Mouse (Mus musculus) heart, postnatal 0 days (tissue): ENCODE data around the gene Plch1. TPM values are rescaled to one million over a fixed set of nuclear protein-coding genes. Genes with fewer than 3 reads are reported as not detected.

Experiments
- ATAC-seq: fragments of 200-750 bp; cut with Nextera tagmentation; 2 replicates; pipeline ENCODE4 v1.8.0; 2017; ENCODE audit warnings: low read depth, moderate number of reproducible peaks, moderate library complexity; ENCODE audit not compliant: insufficient read depth
- DNase-seq: peaks from one replicate; pipeline ENCODE4 v3.0.0-alpha.2; 2016; ENCODE audit warnings: low spot score
- H3K27ac ChIP-seq: fragments of 300-500 bp; sonication (generic); 2 replicates; pipeline ENCODE4 v1.5.1; 2014; ENCODE audit warnings: low read depth, mild to moderate bottlenecking
- H3K27me3 ChIP-seq: fragments of 300-500 bp; sonication (generic); 2 replicates; pipeline ENCODE4 v1.6.1; 2014; ENCODE audit warnings: low read length, mixed read lengths; ENCODE audit not compliant: control insufficient read depth, insufficient read depth
- H3K36me3 ChIP-seq: fragments of 300-500 bp; sonication (generic); replicated peaks from 2 replicates; pipeline ENCODE4 v1.6.1; 2014; ENCODE audit warnings: low read length, mixed read lengths; ENCODE audit not compliant: control insufficient read depth, insufficient read depth
- H3K4me1 ChIP-seq: fragments of 300-500 bp; sonication (generic); 2 replicates; pipeline ENCODE4 v1.6.1; 2014; ENCODE audit warnings: antibody characterized with exemption; ENCODE audit not compliant: control insufficient read depth, insufficient read depth
- H3K4me2 ChIP-seq: fragments of 300-500 bp; sonication (generic); 2 replicates; pipeline ENCODE4 v1.6.1; 2014; ENCODE audit warnings: low read depth, mild to moderate bottlenecking, low read length, moderate library complexity
- H3K4me3 ChIP-seq: fragments of 300-500 bp; sonication (generic); 2 replicates; pipeline ENCODE4 v1.5.1; 2014; ENCODE audit warnings: low read depth, low read length
- H3K9ac ChIP-seq: fragments of 300-500 bp; sonication (generic); replicated peaks from 2 replicates; pipeline ENCODE4 v1.6.1; 2014; ENCODE audit warnings: low read depth, low read length, mixed read lengths
- H3K9me3 ChIP-seq: fragments of 300-500 bp; sonication (generic); replicated peaks from 2 replicates; pipeline ENCODE4 v1.6.1; 2016; ENCODE audit warnings: low read length; ENCODE audit not compliant: control insufficient read depth
- CTCF ChIP-seq: IDR thresholded peaks from 2 replicates; pipeline ENCODE4 v1.5.1; 2016; ENCODE audit warnings: antibody characterized with exemption, control low read depth, low read depth
- EP300 ChIP-seq: IDR thresholded peaks from 2 replicates; pipeline ENCODE4 v1.6.1; 2016; ENCODE audit warnings: antibody characterized with exemption, low read depth
- WGBS: fragments of 180-500 bp; shearing (Covaris S2); extraction: QIAGEN DNeasy Blood & Tissue Kit; methylation state at CpG from one replicate; pipeline ENCODE4 v1.1.7; 2014; 5-methylcytosine and 5-hydroxymethylcytosine counted together
- polyA plus RNA-seq: library from polyadenylated mRNA; unstranded; fragments of >200 nt; fragmentation: Nextera tagmentation; extraction: Ambion mirVana; gene quantifications from 2 replicates; pipeline ENCODE4 v1.2.1, GENCODE M21; 2015
- total RNA-seq: library from RNA; depleted of rRNA; stranded (reverse); fragments of >200 nt; gene quantifications from 2 replicates; pipeline ENCODE4 v1.2.3, GENCODE M21; 2014; ENCODE audit warnings: low replicate concordance

The Plch1 gene
- total and polyA plus RNA-seq, 2 experiments from 2014 or later = 0.14 TPM; not detected in 1

DNA sequence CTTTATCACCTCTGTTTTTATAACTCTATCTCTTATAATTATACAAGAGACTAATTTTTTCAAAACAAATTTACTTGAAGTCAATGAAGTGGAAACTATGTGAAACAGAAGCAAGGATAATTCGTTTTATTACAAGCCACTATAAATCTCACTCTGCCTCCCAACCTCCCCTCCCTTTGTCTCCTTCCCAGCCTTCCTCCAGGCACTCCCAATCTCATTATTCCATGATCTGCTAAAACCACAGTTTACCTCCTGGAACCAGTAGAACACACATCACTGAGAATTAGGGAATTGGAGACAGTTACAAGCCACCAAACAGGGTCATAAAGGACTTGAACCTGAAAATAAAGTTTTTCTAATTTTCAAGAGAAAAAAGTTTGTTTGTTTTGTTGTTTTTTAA is 2.1 kb downstream of the Plch1 start:
- Histone ChIP-seq H3K4me2 (no peak overlapping the region), H3K9ac (no peak overlapping the region), H3K27ac (no peak overlapping the region), H3K4me3 (no peak overlapping the region), H3K27me3 (no peaks in the 10 kb centered on the region), H3K4me1 (peaks cover 9% of the 10 kb centered on the region; the same call in 1 of the 2 replicates), H3K9me3 (no peaks in the 10 kb centered on the region), H3K36me3 (no peaks in the 10 kb centered on the region)
- WGBS = 56% methylated on average over 1 of the region's 1 CpGs
- no peak for TF ChIP-seq EP300
- no peak for TF ChIP-seq CTCF
- ATAC-seq (no peak), DNase-seq (no peak)

GRCm38 (mm10) chr3:63896303-63896702 is 3.0 kb downstream of the Plch1 start:
- Histone ChIP-seq H3K9ac (no peak overlapping the region), H3K4me3 (no peak overlapping the region), H3K4me2 (no peak overlapping the region), H3K27ac (no peak overlapping the region), H3K27me3 (no peaks in the 10 kb centered on the region), H3K4me1 (peaks cover 9% of the 10 kb centered on the region; the same call in 1 of the 2 replicates), H3K9me3 (no peaks in the 10 kb centered on the region), H3K36me3 (no peaks in the 10 kb centered on the region)
- WGBS = 86% methylated on average over 4 of the region's 4 CpGs
- no peak for TF ChIP-seq CTCF
- TF ChIP-seq EP300 = no peak
- DNase-seq (no peak), ATAC-seq (no peak)

DNA sequence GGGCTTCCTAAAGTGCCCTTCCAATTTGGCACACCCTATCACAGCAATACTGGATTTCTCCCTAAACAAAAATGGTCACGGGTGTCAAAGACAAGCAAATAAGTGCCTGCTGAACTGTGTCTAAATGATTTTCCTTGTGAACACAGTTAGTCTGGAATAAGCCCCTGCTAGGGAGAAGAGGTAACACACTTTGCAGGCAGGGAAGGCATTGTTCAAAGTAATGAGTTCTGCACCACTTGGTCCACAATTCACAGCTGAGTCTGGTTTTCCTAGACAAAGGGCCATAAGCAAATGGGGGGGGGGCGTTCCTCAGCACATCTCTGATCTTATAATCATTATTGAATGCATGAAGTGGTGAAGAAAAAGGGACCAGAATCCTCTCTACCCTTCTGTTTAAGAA is 3.5 kb downstream of the Plch1 start:
- Histone ChIP-seq H3K9ac (no peak overlapping the region), H3K9me3 (no peaks in the 10 kb centered on the region), H3K36me3 (no peaks in the 10 kb centered on the region), H3K4me2 (no peak overlapping the region), H3K4me3 (no peak overlapping the region), H3K4me1 (peaks cover 9% of the 10 kb centered on the region; the same call in 1 of the 2 replicates), H3K27ac (no peak overlapping the region), H3K27me3 (no peaks in the 10 kb centered on the region)
- ATAC-seq (no peak), DNase-seq (no peak)
- no peak for TF ChIP-seq EP300
- TF ChIP-seq CTCF = no peak
- WGBS = 42% methylated on average over 2 of the region's 2 CpGs

DNA sequence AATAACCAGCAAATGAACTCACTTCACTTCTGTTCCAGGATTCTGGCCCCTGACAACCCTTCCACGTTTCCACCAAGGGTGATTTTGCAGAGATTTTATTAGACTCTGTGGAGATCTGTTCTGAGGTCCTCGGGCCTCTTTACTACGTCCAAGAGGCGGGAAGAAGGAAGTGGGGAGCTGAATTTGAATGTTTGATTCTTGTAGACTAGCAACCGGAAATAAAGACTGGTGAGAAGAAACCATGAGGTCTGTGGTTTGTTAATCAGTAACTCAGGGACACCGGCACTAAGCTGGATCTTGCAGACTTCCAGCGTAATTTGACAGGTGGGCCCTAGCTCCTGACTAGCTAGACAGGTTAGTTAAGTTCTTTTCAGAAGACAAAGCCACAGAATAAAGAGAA is 5.6 kb downstream of the Plch1 start:
- no peaks in the 10 kb centered on the region for H3K4me1 ChIP-seq
- no peak for ATAC-seq
- 67% methylated on average over 7 of the region's 7 CpGs for WGBS
- no peak overlapping the region for H3K27ac ChIP-seq
- no peak overlapping the region for H3K9ac ChIP-seq
- no peak for TF ChIP-seq EP300
- no peak for TF ChIP-seq CTCF
- no peak overlapping the region for H3K4me2 ChIP-seq
- H3K9me3 ChIP-seq = no peaks in the 10 kb centered on the region
- no peak overlapping the region for H3K4me3 ChIP-seq
- no peaks in the 10 kb centered on the region for H3K27me3 ChIP-seq
- no peak for DNase-seq
- no peaks in the 10 kb centered on the region for H3K36me3 ChIP-seq

DNA sequence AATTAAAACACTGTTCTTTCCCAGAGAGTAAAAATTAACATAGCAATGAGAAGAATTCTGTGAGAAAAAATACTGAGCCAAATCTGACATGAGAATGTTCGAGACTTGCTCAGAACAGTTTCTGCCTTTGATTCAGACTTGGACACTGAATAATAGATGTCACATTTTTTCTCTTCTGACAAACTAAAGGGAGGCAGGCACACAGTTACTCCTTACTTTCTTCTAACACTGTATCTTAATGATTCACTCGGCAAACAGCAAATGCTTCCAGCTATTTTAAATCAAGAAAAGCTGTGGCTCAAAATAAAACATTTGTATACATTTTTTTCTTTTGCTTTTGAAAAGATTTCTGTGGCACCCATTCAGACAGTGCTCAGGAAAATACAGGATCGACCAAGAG is 7.1 kb downstream of the Plch1 start:
- Histone ChIP-seq H3K36me3 (no peaks in the 10 kb centered on the region), H3K4me1 (no peaks in the 10 kb centered on the region), H3K27ac (no peak overlapping the region), H3K4me2 (no peak overlapping the region), H3K9ac (no peak overlapping the region), H3K4me3 (no peak overlapping the region), H3K27me3 (no peaks in the 10 kb centered on the region), H3K9me3 (no peaks in the 10 kb centered on the region)
- 45% methylated on average over 3 of the region's 3 CpGs for WGBS
- ATAC-seq (no peak), DNase-seq (no peak)
- TF ChIP-seq CTCF = no peak
- TF ChIP-seq EP300 = no peak

GRCm38 (mm10) chr3:63881065-63881464 is 18.2 kb downstream of the Plch1 start:
- Histone ChIP-seq H3K27ac (no peak overlapping the region), H3K4me2 (no peak overlapping the region), H3K9ac (no peak overlapping the region), H3K27me3 (no peaks in the 10 kb centered on the region), H3K36me3 (no peaks in the 10 kb centered on the region), H3K4me3 (no peak overlapping the region), H3K9me3 (peaks cover 10% of the 10 kb centered on the region; the same call in 1 of the 2 replicates), H3K4me1 (no peaks in the 10 kb centered on the region)
- TF ChIP-seq EP300 (no peak), CTCF (no peak)
- WGBS = 77% methylated on average over 2 of the region's 2 CpGs
- no peak for DNase-seq
- ATAC-seq = no peak
